Mouse (Mus musculus) heart, embryonic 15.5 days (tissue): ENCODE data around the gene Kdm2b. TPM values are rescaled to one million over a fixed set of nuclear protein-coding genes. Genes with fewer than 3 reads are reported as not detected.

Experiments
- ATAC-seq: fragments of 200-750 bp; cut with Nextera tagmentation; replicated peaks from 2 replicates; pipeline ENCODE4 v1.8.0; 2017; ENCODE audit warnings: low read depth, moderate TSS enrichment; ENCODE audit not compliant: insufficient number of reproducible peaks, insufficient read depth, low FRiP score
- H3K27ac ChIP-seq: fragments of 300-500 bp; sonication (generic); 2 replicates; pipeline ENCODE4 v1.5.1; 2015; ENCODE audit warnings: mild to moderate bottlenecking, inconsistent platforms
- H3K27me3 ChIP-seq: fragments of 300-500 bp; sonication (generic); 2 replicates; pipeline ENCODE4 v1.6.1; 2015; ENCODE audit warnings: inconsistent platforms
- H3K36me3 ChIP-seq: fragments of 300-500 bp; sonication (generic); 2 replicates; pipeline ENCODE4 v1.6.1; 2015; ENCODE audit warnings: mild to moderate bottlenecking, inconsistent platforms
- H3K4me1 ChIP-seq: fragments of 300-500 bp; sonication (generic); replicated peaks from 2 replicates; pipeline ENCODE4 v1.6.1; 2015; ENCODE audit warnings: inconsistent platforms
- H3K4me2 ChIP-seq: fragments of 300-500 bp; sonication (generic); 2 replicates; pipeline ENCODE4 v1.6.1; 2015; ENCODE audit warnings: inconsistent platforms, mild to moderate bottlenecking, moderate library complexity
- H3K4me3 ChIP-seq: fragments of 300-500 bp; sonication (generic); 2 replicates; pipeline ENCODE4 v1.5.1; 2015; ENCODE audit warnings: mild to moderate bottlenecking, inconsistent platforms
- H3K9ac ChIP-seq: fragments of 300-500 bp; sonication (generic); 2 replicates; pipeline ENCODE4 v1.6.1; 2015; ENCODE audit warnings: mild to moderate bottlenecking, inconsistent platforms
- H3K9me3 ChIP-seq: fragments of 300-500 bp; sonication (generic); replicated peaks from 2 replicates; pipeline ENCODE4 v1.6.1; 2016; ENCODE audit warnings: inconsistent platforms
- WGBS: fragments of 180-500 bp; shearing (Covaris S2); methylation state at CpG from one replicate; pipeline ENCODE4 v1.1.7; 2015; ENCODE audit warnings: mixed read lengths; 5-methylcytosine and 5-hydroxymethylcytosine counted together
- polyA plus RNA-seq: library from polyadenylated mRNA; unstranded; fragments of >200 nt; fragmentation: Nextera tagmentation; extraction: Ambion mirVana; gene quantifications from 2 replicates; pipeline ENCODE4 v1.2.1, GENCODE M21; 2015

The Kdm2b gene
- polyA plus RNA-seq, 1 experiment from 2014 or later = 23.9 TPM

DNA sequence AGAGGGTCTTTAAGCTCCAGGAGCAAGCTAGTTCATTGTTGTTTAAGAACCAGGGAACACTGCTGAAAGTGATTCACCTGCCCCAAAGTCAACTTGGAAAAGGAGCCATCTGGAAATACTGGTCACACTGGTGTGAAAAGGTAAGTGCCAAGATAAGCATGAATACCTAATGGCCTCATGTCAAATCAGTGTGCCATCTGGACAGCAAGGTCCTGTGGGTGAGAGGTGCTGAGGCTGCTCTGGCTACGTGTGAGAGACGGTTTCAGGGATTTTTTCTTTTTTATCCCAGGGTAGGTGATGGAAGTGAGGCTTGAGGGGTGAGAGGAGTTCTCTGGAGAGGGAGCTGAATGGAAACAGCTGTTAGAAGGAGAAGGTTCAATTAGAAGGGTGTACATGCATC lies 116.0 kb downstream of the Kdm2b start:
- no peak overlapping the region for H3K9ac ChIP-seq
- no peak overlapping the region for H3K27ac ChIP-seq
- no peaks in the 10 kb centered on the region for H3K4me1 ChIP-seq
- H3K4me2 ChIP-seq = no peak overlapping the region
- no peaks in the 10 kb centered on the region for H3K27me3 ChIP-seq
- WGBS = 61% methylated on average over 2 of the region's 2 CpGs
- H3K4me3 ChIP-seq = no peak overlapping the region
- H3K9me3 ChIP-seq = no peaks in the 10 kb centered on the region
- no peak for ATAC-seq
- peaks cover 57% of the 10 kb centered on the region for H3K36me3 ChIP-seq

DNA sequence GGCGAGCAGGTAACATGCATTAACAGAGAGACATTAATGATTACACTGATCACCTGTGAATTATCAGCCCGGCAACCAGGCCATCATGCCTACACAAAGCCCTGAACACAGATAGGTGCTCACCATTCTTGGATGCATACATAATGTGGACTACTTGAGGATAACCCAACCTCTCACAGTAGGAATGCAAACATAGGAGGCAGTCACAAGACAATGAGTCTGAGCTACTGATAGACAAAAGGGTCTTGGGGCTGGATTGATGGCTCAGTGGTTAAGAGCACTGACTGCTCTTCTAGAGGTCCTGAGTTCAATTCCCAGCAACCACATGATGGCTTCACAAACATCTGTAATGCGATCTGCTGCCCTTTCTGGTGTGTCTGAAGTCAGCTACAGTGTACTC lies 117.0 kb downstream of the Kdm2b start:
- no peak overlapping the region for H3K9ac ChIP-seq
- ATAC-seq = no peak
- H3K27me3 ChIP-seq = no peaks in the 10 kb centered on the region
- H3K27ac ChIP-seq = no peak overlapping the region
- H3K4me1 ChIP-seq = no peaks in the 10 kb centered on the region
- no peak overlapping the region for H3K4me2 ChIP-seq
- H3K9me3 ChIP-seq = no peaks in the 10 kb centered on the region
- 88% methylated on average over 3 of the region's 3 CpGs for WGBS
- H3K36me3 ChIP-seq = peaks cover 59% of the 10 kb centered on the region
- H3K4me3 ChIP-seq = no peak overlapping the region

DNA sequence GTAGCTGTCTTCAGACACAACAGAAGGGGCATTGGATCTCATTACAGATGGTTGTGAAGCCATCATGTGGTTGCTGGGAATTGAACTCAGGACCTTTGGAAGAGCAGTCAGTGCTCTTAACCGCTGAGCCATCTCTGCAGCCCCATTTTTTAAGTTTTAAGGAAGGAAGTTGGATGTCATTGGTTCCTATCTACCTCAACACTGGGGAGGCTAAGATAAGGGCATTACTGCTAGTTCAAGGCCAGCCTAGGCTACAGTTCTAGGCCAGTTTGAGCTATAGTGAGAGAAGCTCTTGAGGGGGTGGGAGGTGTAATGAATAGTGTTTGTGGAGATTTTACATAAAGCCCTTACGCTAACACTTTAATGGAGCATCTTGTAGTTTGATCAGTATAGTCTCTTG lies 126.6 kb downstream of the Kdm2b start:
- Histone ChIP-seq H3K36me3 (peaks cover 51% of the 10 kb centered on the region), H3K27me3 (no peaks in the 10 kb centered on the region), H3K9ac (no peak overlapping the region), H3K4me1 (no peaks in the 10 kb centered on the region), H3K27ac (no peak overlapping the region), H3K4me2 (no peak overlapping the region), H3K9me3 (no peaks in the 10 kb centered on the region), H3K4me3 (no peak overlapping the region)
- ATAC-seq = no peak
- 93% methylated on average over 2 of the region's 2 CpGs for WGBS

DNA sequence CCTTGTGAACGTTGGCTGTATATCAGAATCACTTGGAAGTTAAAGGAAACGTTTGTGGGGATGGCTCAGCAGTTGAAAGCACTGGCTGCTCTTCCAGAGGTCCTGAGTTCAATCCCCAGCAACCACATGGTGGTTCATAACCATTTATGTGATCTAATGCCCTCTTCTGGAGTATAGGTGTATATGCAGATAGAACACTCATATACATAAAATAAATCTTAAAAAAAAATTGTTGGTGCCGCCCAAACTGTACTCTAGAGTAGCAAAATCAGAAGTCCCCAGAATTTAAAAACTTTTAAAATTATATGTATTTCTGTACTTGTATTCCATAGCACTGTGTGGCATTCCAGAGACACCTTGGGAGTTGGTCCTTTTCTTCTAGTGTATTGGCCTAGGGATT lies 133.8 kb downstream of the Kdm2b start:
- Histone ChIP-seq H3K4me2 (no peak overlapping the region), H3K36me3 (no peaks in the 10 kb centered on the region), H3K4me1 (peaks cover 8% of the 10 kb centered on the region), H3K4me3 (no peak overlapping the region), H3K27me3 (no peaks in the 10 kb centered on the region), H3K9ac (no peak overlapping the region), H3K9me3 (no peaks in the 10 kb centered on the region), H3K27ac (no peak overlapping the region)
- 72% methylated on average over 3 of the region's 3 CpGs for WGBS
- ATAC-seq = no peak

DNA sequence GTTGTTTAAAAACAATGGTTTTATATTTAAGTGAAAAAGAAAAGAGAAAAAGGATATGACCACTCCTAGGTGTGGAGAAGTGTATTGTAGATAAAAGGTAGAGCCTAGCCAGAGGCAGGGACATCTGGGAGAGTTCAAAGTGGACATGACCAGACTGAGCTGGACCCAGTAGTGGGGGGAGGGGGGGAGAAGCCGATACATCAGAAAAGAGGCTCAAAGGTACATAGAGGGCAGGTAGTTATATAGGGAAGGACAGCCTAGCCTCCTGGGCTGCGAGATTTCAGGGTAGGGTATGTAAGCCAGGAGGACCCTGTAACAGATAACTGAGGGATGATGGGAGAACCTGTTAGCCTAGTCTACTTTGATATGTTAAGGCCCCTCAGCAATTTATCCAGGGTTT lies 137.0 kb downstream of the Kdm2b start:
- Histone ChIP-seq H3K9me3 (no peaks in the 10 kb centered on the region), H3K4me1 (peaks cover 15% of the 10 kb centered on the region), H3K4me3 (no peak overlapping the region), H3K36me3 (no peaks in the 10 kb centered on the region), H3K27ac (no peak overlapping the region), H3K9ac (no peak overlapping the region), H3K4me2 (no peak overlapping the region), H3K27me3 (no peaks in the 10 kb centered on the region)
- ATAC-seq = no peak
- 61% methylated on average over 2 of the region's 2 CpGs for WGBS

DNA sequence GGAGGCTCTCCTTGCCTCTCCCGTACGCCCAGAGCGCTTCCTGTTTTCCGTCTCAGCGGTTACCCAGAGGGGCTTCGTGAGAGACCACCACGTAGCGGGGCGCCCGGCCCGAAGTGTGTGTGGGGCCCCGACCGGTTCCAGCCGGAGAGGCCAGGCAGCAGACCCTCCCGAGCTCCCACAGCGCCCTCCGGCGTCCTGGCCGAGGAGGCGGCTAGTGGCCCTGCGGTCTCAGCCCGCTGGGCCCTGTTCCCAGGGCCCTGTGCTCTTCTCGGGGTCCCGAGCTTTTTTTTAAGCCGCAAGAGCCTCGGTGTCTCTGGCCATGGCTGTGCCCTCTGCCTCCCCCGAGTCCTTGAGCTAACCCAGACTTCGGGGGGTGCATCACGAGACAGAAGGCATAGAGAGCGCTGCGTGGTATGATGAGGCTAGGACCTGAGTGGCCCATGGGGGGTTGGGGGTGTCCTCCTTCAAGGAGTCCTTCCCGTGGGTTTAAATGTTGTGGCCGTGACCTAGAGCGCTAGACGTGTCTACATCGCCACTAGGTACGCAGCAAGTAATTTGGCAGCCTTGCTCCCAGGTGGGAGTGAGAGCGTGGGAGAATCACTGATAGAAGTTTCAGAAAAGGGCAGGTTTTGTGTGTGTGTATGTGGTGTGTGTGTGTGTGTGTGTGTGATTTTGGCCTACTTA lies 139.2 kb downstream of the Kdm2b start:
- H3K4me2 ChIP-seq = peak overlapping the region; percentile 88
- no peaks in the 10 kb centered on the region for H3K27me3 ChIP-seq
- peak overlapping the region; percentile 98 for H3K9ac ChIP-seq
- H3K9me3 ChIP-seq = no peaks in the 10 kb centered on the region
- under 1% methylated on average over 38 of the region's 38 CpGs for WGBS
- peak overlapping the region; percentile 94 for H3K27ac ChIP-seq
- ATAC-seq = peak; percentile 72
- peak overlapping the region; percentile 88 for H3K4me3 ChIP-seq
- H3K4me1 ChIP-seq = peaks cover 15% of the 10 kb centered on the region
- H3K36me3 ChIP-seq = no peaks in the 10 kb centered on the region

DNA sequence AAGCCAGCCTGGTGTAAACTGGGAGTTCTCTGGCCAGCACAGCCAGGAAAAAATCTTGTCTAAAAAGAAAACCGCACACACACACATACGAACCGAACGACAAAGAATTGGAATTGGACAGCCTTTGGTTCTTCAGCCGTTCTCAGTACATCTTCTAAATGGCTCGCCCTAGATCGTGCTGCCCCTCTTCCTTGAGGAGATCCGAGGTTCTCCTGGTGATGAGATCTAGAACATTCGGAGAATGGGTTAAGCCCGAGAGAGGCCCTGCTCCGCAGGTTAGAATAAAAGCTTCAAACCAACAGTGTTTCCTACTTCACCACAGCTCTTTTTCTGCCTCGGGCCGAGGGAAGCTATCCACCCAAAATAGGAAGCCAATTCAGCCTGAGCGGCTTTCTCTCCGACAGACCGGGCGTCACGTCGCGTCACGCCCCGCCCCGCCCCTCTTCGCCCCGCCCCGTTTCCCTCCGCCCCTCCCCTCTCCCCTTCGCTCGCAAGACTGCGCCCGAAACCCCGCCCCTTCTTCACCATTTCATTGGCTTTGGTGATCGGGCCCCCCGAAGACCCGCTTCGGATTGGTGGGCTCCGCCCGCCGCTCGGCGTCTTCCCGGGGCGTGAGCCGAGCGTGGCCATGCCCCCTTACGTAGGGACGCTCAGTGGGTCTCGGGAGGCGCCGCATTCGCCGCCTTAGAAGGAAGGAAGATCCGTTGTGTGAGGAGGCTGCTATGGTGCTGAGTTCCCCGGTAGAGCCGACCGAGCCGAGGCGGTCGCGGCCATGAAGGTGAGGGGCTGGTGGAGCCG lies 139.9 kb downstream of the Kdm2b start, which contains the start of gene Rnf34:
Gene Rnf34 (plus strand): TSS at position 528 of the 798 bp plus-strand sequence.
- Histone ChIP-seq H3K27ac (peak within 1 kb of the TSS; percentile 94), H3K4me1 (peaks cover 15% of the 10 kb centered on the region), H3K36me3 (no peaks in the 10 kb centered on the region), H3K9ac (peak within 1 kb of the TSS; percentile 98), H3K4me3 (peak within 1 kb of the TSS; percentile 88), H3K9me3 (no peaks in the 10 kb centered on the region), H3K27me3 (no peaks in the 10 kb centered on the region), H3K4me2 (peak within 1 kb of the TSS; percentile 88)
- peak; percentile 100 for ATAC-seq
- 1% methylated on average over 56 of the region's 61 CpGs for WGBS

DNA sequence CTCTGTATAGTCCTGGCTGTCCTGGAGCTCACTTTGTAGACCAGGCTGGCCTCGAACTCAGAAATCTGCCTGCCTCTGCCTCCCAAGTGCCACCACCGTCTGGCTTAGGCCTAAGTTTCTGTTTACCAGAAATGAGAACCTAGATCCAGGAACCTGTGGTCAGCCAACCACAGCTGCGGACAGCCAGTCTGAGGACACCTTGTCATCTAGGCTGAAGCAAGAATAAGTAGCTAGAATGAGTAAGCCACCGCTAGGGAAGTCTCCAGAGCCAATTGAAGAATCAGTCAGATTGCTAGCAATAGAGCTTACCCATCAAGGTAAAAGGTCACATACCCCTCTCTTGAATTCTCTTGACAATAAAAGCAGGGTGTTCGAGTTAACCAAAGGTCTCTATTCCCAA lies 145.8 kb downstream of the Kdm2b start:
- H3K27ac ChIP-seq = no peak overlapping the region
- no peak for ATAC-seq
- no peak overlapping the region for H3K4me3 ChIP-seq
- H3K4me1 ChIP-seq = no peaks in the 10 kb centered on the region
- H3K9me3 ChIP-seq = no peaks in the 10 kb centered on the region
- 81% methylated on average over 5 of the region's 5 CpGs for WGBS
- H3K36me3 ChIP-seq = no peaks in the 10 kb centered on the region
- H3K9ac ChIP-seq = no peak overlapping the region
- H3K4me2 ChIP-seq = no peak overlapping the region
- no peaks in the 10 kb centered on the region for H3K27me3 ChIP-seq

DNA sequence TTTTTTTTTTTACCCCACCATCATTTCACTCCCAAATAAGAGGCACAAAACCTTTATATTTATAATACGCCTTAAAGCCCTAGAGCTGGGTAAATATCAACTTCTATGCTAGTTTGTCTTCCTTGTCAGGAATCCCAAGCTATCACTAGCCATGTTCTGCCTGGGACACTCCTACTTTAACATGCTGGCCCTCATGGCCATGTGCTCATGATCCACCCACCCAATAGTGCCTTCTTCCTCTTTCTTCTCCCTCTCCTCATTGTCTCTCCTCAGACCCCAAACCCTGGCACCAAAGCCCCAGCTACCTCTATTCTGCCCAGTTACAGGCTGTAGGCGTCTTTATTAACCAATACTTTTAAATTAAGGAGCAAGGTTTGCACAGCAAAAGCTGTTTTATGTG lies 148.5 kb downstream of the Kdm2b start:
- H3K27ac ChIP-seq = no peak overlapping the region
- no peaks in the 10 kb centered on the region for H3K4me1 ChIP-seq
- no peaks in the 10 kb centered on the region for H3K27me3 ChIP-seq
- no peak overlapping the region for H3K4me2 ChIP-seq
- H3K36me3 ChIP-seq = no peaks in the 10 kb centered on the region
- no peaks in the 10 kb centered on the region for H3K9me3 ChIP-seq
- no peak overlapping the region for H3K4me3 ChIP-seq
- WGBS = 76% methylated on average over 2 of the region's 2 CpGs
- ATAC-seq = no peak
- no peak overlapping the region for H3K9ac ChIP-seq

DNA sequence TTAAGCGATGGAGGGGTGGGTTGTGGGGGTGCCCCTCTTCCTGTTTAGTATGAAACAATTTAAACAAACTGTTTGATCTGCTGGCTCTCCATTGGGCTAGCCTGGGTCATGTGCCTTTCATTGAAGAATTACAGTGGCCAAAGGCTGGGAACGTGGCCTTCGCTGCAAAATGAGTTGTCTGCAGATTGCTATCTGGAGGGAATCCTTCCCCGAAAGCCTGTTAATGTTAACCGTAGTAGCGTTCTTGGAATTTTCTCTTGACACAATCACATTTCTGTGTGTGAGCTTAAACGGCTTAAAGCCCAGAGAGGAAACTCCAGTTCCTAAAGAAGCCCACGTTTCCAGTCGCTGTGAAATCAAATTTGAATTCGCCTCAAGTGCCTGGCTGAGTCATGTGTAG lies 156.6 kb downstream of the Kdm2b start:
- H3K4me3 ChIP-seq = no peak overlapping the region
- H3K4me1 ChIP-seq = no peaks in the 10 kb centered on the region
- no peak overlapping the region for H3K4me2 ChIP-seq
- no peaks in the 10 kb centered on the region for H3K36me3 ChIP-seq
- ATAC-seq = no peak
- no peaks in the 10 kb centered on the region for H3K27me3 ChIP-seq
- H3K27ac ChIP-seq = no peak overlapping the region
- no peaks in the 10 kb centered on the region for H3K9me3 ChIP-seq
- no peak overlapping the region for H3K9ac ChIP-seq
- WGBS = 72% methylated on average over 10 of the region's 10 CpGs

DNA sequence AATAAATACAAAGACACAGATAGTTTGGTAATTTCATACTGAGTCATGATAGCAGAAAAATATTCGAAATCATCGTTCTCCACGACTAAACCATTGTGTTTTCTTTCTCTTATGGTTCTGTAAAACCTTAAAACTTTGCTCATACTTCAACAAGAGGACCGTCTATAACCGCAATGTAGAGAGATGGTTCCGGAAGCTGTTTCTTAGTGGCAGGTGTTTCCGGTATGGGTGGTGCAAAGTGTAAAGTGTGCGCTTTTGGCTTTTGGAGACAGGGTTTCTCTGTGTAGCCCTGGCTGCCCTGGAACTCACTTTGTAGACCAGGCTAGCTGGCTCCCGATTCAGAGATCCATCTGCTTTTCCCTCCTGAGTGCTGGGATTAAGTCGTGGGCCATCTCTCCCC lies 157.1 kb downstream of the Kdm2b start:
- H3K9ac ChIP-seq = no peak overlapping the region
- H3K27ac ChIP-seq = no peak overlapping the region
- H3K4me3 ChIP-seq = no peak overlapping the region
- H3K36me3 ChIP-seq = no peaks in the 10 kb centered on the region
- no peaks in the 10 kb centered on the region for H3K9me3 ChIP-seq
- ATAC-seq = no peak
- no peaks in the 10 kb centered on the region for H3K27me3 ChIP-seq
- H3K4me1 ChIP-seq = no peaks in the 10 kb centered on the region
- no peak overlapping the region for H3K4me2 ChIP-seq
- WGBS = 83% methylated on average over 10 of the region's 10 CpGs

DNA sequence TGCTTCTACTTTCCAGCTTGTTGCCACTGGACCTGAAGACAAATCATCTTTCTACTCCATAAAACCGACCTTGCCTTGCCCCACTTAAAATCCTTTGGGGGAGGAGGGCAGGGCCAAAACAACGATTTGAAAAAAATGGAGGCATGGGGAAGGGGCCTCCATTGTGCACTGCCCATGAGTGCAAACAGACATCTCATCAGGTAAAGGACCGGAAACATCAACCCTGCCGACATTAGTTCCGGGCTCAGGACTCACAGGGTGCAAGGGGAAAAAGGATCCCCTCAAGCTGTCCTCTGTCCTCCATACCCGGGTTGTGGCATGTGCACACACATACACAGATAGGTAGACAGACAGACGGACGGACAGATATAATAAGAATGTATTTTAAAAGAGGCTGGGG lies 164.5 kb downstream of the Kdm2b start:
- WGBS = 73% methylated on average over 8 of the region's 8 CpGs
- no peak overlapping the region for H3K27ac ChIP-seq
- peaks cover 3% of the 10 kb centered on the region for H3K4me1 ChIP-seq
- no peak overlapping the region for H3K9ac ChIP-seq
- H3K4me2 ChIP-seq = no peak overlapping the region
- no peaks in the 10 kb centered on the region for H3K9me3 ChIP-seq
- ATAC-seq = no peak
- no peaks in the 10 kb centered on the region for H3K36me3 ChIP-seq
- H3K4me3 ChIP-seq = no peak overlapping the region
- H3K27me3 ChIP-seq = no peaks in the 10 kb centered on the region
